Mouse (Mus musculus) olfactory bulb, adult 2 months (tissue): ENCODE data around the gene Cand2.

Source experiments
- CTCF ChIP-seq: fragments of 200-500 bp; IDR thresholded peaks from 2 replicates; pipeline ENCODE4 v1.5.1; 2012; ENCODE audit warnings: low read depth, mild to moderate bottlenecking, low read length, moderate library complexity; ENCODE audit not compliant: insufficient read depth
- POLR2A ChIP-seq: fragments of 200-500 bp; IDR thresholded peaks from 2 replicates; pipeline ENCODE4 v1.6.1; 2012; ENCODE audit warnings: mild to moderate bottlenecking, low read depth, low read length, moderate library complexity; ENCODE audit not compliant: insufficient read depth

- no peak for TF ChIP-seq CTCF
- TF ChIP-seq POLR2A: no peak
These were observed 39.8 kb downstream of the Cand2 start for GRCm38 (mm10) chr6:115814104-115814503.
